Mouse (Mus musculus) spleen, postnatal 10 days (tissue): ENCODE results near the gene Rnasek.

Experiments used
- DNase-seq, 2 experiments: peaks; one replicate each; pipeline ENCODE4 v3.0.0; 2021 to 2022; ENCODE audit warnings: low spot score in 2 of 2

The Rnasek gene

GRCm38 (mm10) chr11:70236717-70237116 lies 2.9 kb downstream of the Rnasek start:
- no peak for DNase-seq

GRCm38 (mm10) chr11:70235254-70235900 lies 4.3 kb downstream of the Rnasek start:
- no peak for DNase-seq

GRCm38 (mm10) chr11:70234497-70234896 lies 5.1 kb downstream of the Rnasek start:
- DNase-seq = no peak

- no peak for DNase-seq
Measured at GRCm38 (mm10) chr11:70234037-70234436, 5.6 kb downstream of the Rnasek start.

GRCm38 (mm10) chr11:70233016-70233415 lies 6.6 kb downstream of the Rnasek start:
- DNase-seq = no peak

- no peak for DNase-seq
Measured at GRCm38 (mm10) chr11:70232546-70232945, 7.1 kb downstream of the Rnasek start.

- DNase-seq = peak; percentile 86 to 91
Measured at GRCm38 (mm10) chr11:70230239-70230727, 9.4 kb downstream of the Rnasek start.

- DNase-seq = peak in 1 of 2 experiments; percentile 49
Measured at GRCm38 (mm10) chr11:70229260-70230010, 10.2 kb downstream of the Rnasek start, which contains the start of gene Bcl6b. Bcl6b (minus strand) TSS chr11:70229798.

- DNase-seq = peak; percentile 82 to 93
Measured at GRCm38 (mm10) chr11:70228828-70229227, 10.8 kb downstream of the Rnasek start.

GRCm38 (mm10) chr11:70227661-70228245 lies 11.9 kb downstream of the Rnasek start:
- no peak for DNase-seq

- no peak for DNase-seq
Measured at GRCm38 (mm10) chr11:70227126-70227525, 12.5 kb downstream of the Rnasek start.

GRCm38 (mm10) chr11:70226602-70226890 lies 13.1 kb downstream of the Rnasek start:
- no peak for DNase-seq

- DNase-seq = no peak
Measured at GRCm38 (mm10) chr11:70225798-70226601, 13.6 kb downstream of the Rnasek start.

- DNase-seq = no peak
Measured at GRCm38 (mm10) chr11:70223724-70224123, 15.9 kb downstream of the Rnasek start.

GRCm38 (mm10) chr11:70221603-70222500 lies 17.8 kb downstream of the Rnasek start:
- peak; percentile 47 to 59 for DNase-seq

- peak; percentile 80 to 93 for DNase-seq
Measured at GRCm38 (mm10) chr11:70220731-70221602, 18.7 kb downstream of the Rnasek start, which contains the start of gene Slc16a13. Slc16a13 (minus strand) TSS chr11:70221064.

- no peak for DNase-seq
Measured at GRCm38 (mm10) chr11:70220323-70220722, 19.3 kb downstream of the Rnasek start.

- DNase-seq = no peak
Measured at GRCm38 (mm10) chr11:70219873-70220272, 19.8 kb downstream of the Rnasek start.

- DNase-seq = no peak
Measured at GRCm38 (mm10) chr11:70218741-70219470, 20.7 kb downstream of the Rnasek start.
